ENCODE assay signal across 12 mouse cellular contexts in genomic region chr1:84549367-84550064, GRCm38 (mm10).
DNase-seq lines count a peak whose midpoint lies in the region; ATAC-seq lines count a peak whose summit lies in the region.
"Had no signal": no experiment of that assay in that cellular context is flagged by ENCODE, and none has a peak within 500 bp of the region (broad histone marks: within the 10 kb centered on the region; RNA-seq: fewer than 3 reads in every experiment).

No protein-coding gene starts in this region.

- H3K36me3 ChIP-seq in midbrain, embryonic 15.5 days (replicated peaks), result no peaks in the 10 kb centered on the region
- H3K36me3 ChIP-seq in midbrain, embryonic 10.5 days, result no peaks in the 10 kb centered on the region
- H3K36me3 ChIP-seq in hindbrain, embryonic 16.5 days (ENCODE audit: control insufficient read depth, insufficient read depth, low read length), result no peaks in the 10 kb centered on the region
- H3K36me3 ChIP-seq: embryonic facial prominence, embryonic 15.5 days had no signal

- H3K4me2 ChIP-seq in midbrain, embryonic 15.5 days, result no peak overlapping the region
- no peak overlapping the region for H3K4me2 ChIP-seq in hindbrain, embryonic 16.5 days (ENCODE audit: low read length)
- H3K4me2 ChIP-seq: embryonic facial prominence, embryonic 15.5 days had no signal

- DNase-seq in midbrain, embryonic 10.5 days (ENCODE audit: low spot score), result no peak
- peak; percentile 29 for DNase-seq in embryo, embryonic 9.5 days (ENCODE audit: extremely low spot score)
- peak; percentile 27 for DNase-seq in retina, postnatal 1 day
- DNase-seq in thymus, postnatal 25 days, result no peak
- no peak for DNase-seq in cerebellum, adult 8-10 months
- DNase-seq: adrenal gland, postnatal 14 days; cerebellum, adult 11-12 months; gastrocnemius, postnatal 10 days; thymus, postnatal 14 days had no signal

- H3K27ac ChIP-seq in midbrain, embryonic 15.5 days, result no peak overlapping the region
- H3K27ac ChIP-seq in midbrain, embryonic 10.5 days (replicated peaks), result no peak overlapping the region
- H3K27ac ChIP-seq in hindbrain, embryonic 16.5 days (ENCODE audit: low read depth, low read length), result no peak overlapping the region
- H3K27ac ChIP-seq: embryonic facial prominence, embryonic 15.5 days had no signal

- no peak overlapping the region for H3K4me3 ChIP-seq in midbrain, embryonic 15.5 days
- no peak overlapping the region for H3K4me3 ChIP-seq in midbrain, embryonic 10.5 days
- no peak overlapping the region for H3K4me3 ChIP-seq in hindbrain, embryonic 16.5 days (ENCODE audit: low read length)
- H3K4me3 ChIP-seq: embryonic facial prominence, embryonic 15.5 days had no signal

- 23% methylated on average over 2 of the region's 2 CpGs for WGBS in midbrain, embryonic 15.5 days
- WGBS in midbrain, embryonic 10.5 days, result 15% methylated on average over 2 of the region's 2 CpGs
- WGBS in hindbrain, embryonic 16.5 days, result 21% methylated on average over 2 of the region's 2 CpGs

- no peaks in the 10 kb centered on the region for H3K9me3 ChIP-seq in midbrain, embryonic 15.5 days
- H3K9me3 ChIP-seq in midbrain, embryonic 10.5 days (replicated peaks), result no peaks in the 10 kb centered on the region
- no peaks in the 10 kb centered on the region for H3K9me3 ChIP-seq in hindbrain, embryonic 16.5 days (ENCODE audit: control insufficient read depth, low read length)
- H3K9me3 ChIP-seq: embryonic facial prominence, embryonic 15.5 days had no signal

- H3K27me3 ChIP-seq in midbrain, embryonic 15.5 days (replicated peaks), result no peaks in the 10 kb centered on the region
- no peaks in the 10 kb centered on the region for H3K27me3 ChIP-seq in midbrain, embryonic 10.5 days (ENCODE audit: low read depth, poor library complexity, severe bottlenecking)
- no peaks in the 10 kb centered on the region for H3K27me3 ChIP-seq in hindbrain, embryonic 16.5 days (replicated peaks; ENCODE audit: control insufficient read depth, insufficient read depth, low read length)
- H3K27me3 ChIP-seq: embryonic facial prominence, embryonic 15.5 days had no signal

- 0 out of 2 replicates have a peak, but pooled peaks have one; percentile 33 for ATAC-seq in midbrain, embryonic 15.5 days (replicated peaks)
- ATAC-seq in hindbrain, embryonic 16.5 days, result peak; percentile 85

- no peaks in the 10 kb centered on the region for H3K4me1 ChIP-seq in midbrain, embryonic 15.5 days
- H3K4me1 ChIP-seq in midbrain, embryonic 10.5 days, result peaks cover 3% of the 10 kb centered on the region; the same call in 1 of the 2 replicates
- no peaks in the 10 kb centered on the region for H3K4me1 ChIP-seq in hindbrain, embryonic 16.5 days (ENCODE audit: control insufficient read depth, insufficient read depth, low read depth, low read length)
- H3K4me1 ChIP-seq: embryonic facial prominence, embryonic 15.5 days had no signal

- H3K9ac ChIP-seq in midbrain, embryonic 15.5 days, result no peak overlapping the region
- H3K9ac ChIP-seq in hindbrain, embryonic 16.5 days (ENCODE audit: low read depth, low read length), result no peak overlapping the region
- H3K9ac ChIP-seq: embryonic facial prominence, embryonic 15.5 days had no signal

Comparison
In these comparisons a context has a peak if more than half of its experiments do, and no peak if none do; other contexts are left out.
1. DNase-seq: peak in embryo, embryonic 9.5 days (single experiment) and retina, postnatal 1 day (single experiment); none in midbrain, embryonic 10.5 days (single experiment), thymus, postnatal 25 days (single experiment) and cerebellum, adult 8-10 months (single experiment).